Mouse (Mus musculus) MEL-GATA-1-ER (cell line): ENCODE data around the gene Alb.

ENCODE experiments used
- DNase-seq: peaks from one replicate; pipeline ENCODE4 v3.0.0-alpha.2; 2012; ENCODE audit warnings: low read depth; ENCODE audit errors: extremely low read depth

Gene Alb

DNA sequence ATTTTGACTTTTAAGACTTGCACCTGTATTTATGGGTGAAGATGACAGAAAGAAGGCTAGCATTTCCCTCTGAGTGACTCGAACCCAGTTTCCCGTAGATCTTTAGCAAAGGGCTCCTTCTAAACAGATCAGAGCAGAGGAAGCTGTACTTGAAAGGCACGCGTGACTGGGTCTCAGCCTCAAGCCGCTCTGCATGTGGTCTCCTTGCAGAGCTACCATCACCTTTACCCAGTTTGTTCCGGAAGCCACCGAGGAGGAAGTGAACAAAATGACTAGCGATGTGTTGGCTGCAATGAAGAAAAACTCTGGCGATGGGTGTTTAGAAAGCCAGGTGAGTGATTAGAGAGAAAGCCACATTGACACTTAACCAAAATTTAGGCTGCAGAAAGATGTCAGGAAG lies 31.7 kb downstream of the Alb start:
- DNase-seq: no peak

DNA sequence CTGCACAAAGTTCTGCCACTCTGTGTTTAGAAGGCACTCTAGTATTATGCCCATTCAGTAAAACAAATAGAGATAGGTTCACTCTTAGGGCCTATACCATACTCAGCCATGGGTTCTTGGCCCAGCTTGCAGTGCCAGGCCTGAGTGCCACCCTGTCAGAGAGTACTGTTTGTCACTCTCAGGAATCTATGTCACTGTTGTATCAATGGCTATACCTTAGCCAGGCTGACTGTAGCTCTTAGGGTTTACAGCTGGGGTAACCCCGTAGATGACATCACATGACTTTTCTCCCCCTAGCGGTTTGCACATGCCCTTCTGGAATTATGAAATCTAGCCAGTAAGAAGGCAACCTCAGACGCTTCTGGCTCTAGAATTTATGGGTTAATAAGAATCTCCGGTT lies 33.6 kb downstream of the Alb start:
- no peak for DNase-seq

DNA sequence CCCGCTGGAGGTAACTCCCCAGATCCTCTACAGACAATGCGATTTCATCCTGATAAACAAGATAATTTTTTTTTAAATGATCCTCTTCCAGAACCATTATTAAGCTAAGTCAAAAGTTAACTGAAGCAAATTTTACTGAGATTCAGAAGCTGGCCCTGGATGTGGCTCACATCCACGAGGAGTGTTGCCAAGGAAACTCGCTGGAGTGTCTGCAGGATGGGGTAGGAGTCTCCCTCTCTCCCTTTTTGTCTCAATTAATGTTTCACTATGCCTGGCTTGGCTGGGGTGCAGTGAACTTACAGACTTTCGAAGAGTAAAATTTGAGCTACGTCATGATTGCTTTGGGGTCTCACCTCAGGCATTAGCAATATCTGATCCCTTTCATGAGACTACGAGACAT lies 38.8 kb downstream of the Alb start:
- DNase-seq: no peak

DNA sequence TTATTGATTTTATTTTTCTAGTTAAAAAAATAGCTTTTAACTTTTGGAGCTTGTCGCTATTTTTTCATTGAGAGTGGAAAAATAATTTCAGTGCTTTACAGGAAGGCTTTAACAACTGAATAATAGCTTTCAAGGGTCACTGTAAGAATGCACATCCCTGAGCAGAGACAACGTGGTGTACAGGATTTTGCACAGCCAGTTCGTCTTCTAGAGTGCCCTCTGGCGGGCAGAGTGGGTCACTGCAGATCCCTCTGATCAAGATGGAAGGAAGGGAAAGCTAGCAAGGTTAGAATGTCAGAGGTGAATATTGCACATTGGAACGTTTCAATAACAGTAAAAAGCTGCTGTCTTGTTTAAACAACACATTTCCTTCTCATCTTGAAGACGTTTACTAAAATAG lies 40.0 kb downstream of the Alb start:
- peak; percentile 36 for DNase-seq

DNA sequence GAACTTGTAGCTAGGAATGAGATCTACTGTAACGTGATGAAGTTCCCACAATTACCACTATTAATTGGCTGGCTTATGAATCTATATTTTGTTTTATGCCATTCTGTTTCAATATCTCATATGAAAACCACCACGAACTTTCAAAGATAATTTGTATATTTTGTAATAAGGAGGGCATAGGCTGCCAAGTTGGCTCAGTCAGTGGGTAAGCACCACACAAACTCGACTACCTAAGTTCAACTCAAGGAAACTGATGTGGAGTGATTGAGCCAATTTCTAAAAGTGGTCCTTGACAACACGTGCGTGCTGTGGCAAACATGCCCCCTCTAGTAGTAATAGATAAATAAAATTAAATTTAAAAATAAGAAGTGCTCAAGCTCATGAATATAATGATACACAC lies 41.1 kb downstream of the Alb start:
- DNase-seq: no peak

DNA sequence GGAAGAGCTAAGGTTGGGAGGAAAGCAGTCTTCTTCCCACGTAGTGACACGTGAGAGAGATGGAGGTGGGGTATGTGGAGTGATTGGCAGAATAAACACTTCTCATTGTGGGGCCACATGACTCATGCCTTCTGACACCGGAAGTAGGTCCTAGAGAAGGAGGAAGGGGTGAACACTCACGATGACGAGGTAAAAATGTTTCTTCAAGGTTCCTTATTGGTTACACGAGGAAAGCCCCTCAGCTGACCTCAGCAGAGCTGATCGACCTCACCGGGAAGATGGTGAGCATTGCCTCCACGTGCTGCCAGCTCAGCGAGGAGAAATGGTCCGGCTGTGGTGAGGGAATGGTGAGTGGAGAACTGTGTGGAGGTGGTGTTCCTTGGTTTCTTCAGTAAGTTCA lies 44.0 kb downstream of the Alb start:
- no peak for DNase-seq

DNA sequence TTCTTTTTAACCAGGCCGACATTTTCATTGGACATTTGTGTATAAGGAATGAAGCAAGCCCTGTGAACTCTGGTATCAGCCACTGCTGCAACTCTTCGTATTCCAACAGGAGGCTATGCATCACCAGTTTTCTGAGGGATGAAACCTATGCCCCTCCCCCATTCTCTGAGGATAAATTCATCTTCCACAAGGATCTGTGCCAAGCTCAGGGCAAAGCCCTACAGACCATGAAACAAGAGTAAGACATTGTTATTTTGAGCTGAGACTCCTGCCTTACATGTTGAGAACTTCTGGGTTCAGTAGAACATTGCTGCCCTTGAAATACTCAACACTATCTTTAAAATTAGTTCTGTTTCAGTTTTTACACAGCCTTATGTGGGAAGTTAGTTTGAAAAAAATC lies 45.8 kb downstream of the Alb start:
- no peak for DNase-seq

DNA sequence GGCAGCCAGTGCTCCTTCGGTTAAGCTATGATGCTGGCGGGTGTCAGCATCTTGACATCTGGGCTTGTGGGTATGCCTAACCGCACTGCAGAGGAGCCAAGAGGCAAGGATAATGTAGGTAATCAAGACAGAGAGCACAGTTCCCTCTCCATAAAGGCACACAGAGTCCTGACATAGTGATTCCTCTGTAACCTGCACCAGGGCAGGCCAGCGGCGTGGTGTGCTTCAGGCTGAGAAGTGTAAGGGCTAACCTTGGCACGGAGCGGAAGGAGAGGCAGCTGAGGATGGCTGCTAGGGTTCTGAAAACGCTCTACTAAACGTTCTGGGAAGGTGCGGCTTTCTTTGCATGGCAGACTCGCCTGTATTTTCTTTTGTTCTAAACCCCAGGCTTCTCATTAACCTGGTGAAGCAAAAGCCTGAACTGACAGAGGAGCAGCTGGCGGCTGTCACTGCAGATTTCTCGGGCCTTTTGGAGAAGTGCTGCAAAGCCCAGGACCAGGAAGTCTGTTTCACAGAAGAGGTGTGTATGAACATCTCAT lies 46.8 kb downstream of the Alb start:
- no peak for DNase-seq

DNA sequence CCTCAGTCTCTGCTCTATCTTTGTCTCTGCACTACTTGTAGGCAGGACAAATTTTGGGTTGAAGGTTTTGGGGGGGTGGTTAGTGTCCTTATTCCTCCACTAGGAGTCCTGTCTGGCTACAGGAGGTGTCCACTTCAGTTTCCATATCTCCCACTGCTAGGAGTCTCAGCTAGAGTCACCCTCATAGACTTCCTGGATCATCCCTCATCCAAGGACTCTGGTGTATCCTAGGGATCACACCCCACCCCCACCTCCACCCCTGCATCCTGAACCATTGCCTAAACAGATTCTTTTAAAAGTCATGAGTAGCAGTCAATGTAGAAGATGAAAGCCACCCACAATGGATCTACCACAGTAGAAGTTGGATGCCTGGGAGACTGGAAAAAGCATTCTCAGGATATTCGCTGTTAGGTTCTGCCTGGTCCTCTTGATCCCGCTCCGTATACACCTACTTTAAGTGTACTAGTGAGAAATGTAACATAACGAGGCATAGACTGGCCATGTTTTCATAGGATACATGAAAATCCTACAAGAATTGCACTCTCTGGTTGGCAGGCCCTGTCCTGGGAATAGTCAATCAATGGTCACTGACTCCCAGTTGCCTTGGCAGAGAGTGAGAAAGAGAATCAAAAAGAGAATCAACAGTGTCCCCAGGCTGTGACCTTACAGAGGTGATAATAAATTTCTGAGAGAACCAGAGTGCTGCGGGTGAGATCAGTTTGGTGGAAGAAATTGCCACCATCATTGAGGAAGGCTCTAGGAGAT lies 49.3 kb downstream of the Alb start:
- no peak for DNase-seq

DNA sequence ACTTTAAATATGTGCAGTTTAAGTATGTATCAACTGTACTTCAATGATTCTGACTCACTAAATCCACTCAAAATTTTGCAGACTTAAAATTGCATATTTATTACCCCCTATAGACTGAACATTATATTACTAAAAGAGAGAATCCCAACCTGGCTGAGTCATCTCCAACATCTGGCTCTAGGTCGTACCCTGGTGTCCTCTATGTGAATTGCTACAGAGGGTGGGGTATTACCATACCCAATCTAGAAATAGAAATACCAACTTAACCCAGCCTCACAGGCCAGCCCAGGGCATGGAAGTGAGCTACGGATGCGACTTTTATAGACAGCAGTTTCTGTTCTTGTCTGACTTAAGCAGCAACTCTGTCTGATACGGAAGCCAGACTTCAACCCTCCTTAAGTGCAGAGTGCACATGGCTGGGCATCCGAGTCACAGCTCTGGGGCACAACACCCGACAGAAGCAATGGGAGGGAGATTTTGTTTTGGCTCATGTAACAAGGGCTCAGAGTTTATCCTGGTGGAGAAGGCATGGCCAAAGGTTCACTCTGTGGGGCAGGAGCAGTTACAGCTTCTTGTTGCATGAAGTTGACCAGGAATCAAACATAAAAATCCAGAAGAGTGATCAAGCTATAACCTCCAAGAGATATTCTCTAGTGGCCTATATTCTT lies 51.7 kb downstream of the Alb start:
- no peak for DNase-seq

DNA sequence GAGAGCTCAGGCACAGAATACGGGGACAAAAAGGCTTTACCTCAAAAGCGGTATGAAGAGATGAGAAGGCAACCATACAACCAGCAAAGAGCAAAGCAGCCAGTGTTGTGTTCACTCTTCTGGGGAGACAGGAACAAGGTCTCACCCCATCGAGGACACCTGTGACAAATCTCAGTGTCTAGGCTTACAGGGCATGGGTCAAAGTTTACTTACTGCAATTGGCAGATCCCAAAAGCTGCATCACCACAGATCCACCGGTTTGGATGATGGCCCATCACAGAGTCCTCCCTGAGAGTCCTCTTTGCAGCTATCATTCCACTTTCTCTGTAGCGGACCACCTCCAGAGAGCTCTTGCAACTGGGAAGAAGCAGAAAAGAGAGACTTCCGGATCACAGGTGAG lies 54.9 kb downstream of the Alb start:
- no peak for DNase-seq

DNA sequence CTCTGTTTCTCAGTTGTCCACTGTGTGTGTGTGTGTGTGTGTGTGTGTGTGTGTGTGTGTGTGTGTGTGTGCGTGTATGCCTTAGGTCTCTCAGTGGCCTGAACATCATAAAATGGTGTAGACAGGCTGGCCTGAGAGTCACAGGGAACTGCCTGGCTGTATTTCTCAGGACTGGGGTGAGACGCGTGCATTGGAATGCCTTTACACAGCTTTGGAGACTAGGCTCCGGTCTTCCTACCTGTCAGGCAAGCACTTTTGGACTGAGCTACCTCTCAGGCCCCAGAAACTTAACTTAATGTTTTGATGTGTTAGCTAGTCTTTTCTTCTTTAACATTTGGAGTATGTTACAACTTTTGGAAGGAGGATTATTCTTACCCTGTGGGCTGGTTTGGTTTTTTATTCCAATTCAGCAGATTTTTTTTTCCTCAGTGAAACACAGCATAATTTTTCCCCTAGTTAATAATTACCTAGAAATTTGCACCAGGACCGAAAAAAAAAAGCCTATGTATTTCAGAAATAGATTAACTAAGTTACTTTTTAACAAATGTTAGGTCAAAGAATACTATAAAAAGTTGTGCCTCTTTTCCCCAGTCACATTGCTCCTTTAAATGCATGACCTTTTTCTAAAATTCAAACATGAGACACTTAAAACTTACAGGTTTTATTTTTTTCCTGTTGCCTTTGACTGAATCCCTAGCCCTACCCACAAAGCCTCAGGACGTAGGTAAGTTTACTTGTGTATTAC lies 57.8 kb downstream of the Alb start, which contains the start of gene Afm:
Gene Afm, plus strand, starts transcription at position 577 of the 745 bp plus-strand sequence.
- no peak for DNase-seq
